Mouse (Mus musculus): ENCODE measurements around the gene Gm10801. TPM values are rescaled to one million over a fixed set of nuclear protein-coding genes. Genes with fewer than 3 reads are reported as not detected.
"Not testable (repeated sequence)": the region's sequence is repeated elsewhere in the genome, so short reads cannot be mapped to it uniquely, and the experiment has no call there.

Gm10801 gene
- polyA plus RNA-seq (2016; fragmentation: Nextera tagmentation; extraction: Ambion mirVana): 0.52 TPM in 1 of 2 replicates, not detected in the other

DNA sequence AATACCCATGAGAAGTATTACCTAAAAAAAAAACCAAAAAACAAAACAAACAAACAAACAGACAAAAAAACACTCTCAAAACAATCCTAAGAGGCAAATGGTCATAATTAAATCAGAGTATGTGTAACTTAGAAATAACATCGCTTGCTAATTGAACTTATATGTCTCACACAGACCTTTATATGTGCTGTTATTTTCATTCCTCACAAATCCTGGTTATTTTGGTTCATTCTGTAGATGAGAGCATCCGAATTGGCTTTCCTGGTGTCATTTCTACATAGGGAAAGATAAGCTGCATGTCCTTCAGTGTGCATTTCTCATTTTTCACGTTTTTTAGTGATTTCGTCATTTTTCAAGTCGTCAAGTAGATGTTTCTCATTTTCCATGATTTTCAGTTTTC lies at the start of gene Gm10801:
Gene Gm10801 (plus strand): TSS at position 301 of the 400 bp plus-strand sequence.
- H3K9me3 ChIP-seq (replicated peaks); ATAC-seq (ENCODE audit: insufficient number of reproducible peaks, low FRiP score); H3K27me3 ChIP-seq (replicated peaks); H3K4me2 ChIP-seq; H3K4me1 ChIP-seq (replicated peaks); H3K36me3 ChIP-seq; H3K9ac ChIP-seq; H3K4me3 ChIP-seq; H3K27ac ChIP-seq (ENCODE audit: poor library complexity, severe bottlenecking): not testable (repeated sequence)
- 74% methylated on average over 4 of the region's 5 CpGs for WGBS

DNA sequence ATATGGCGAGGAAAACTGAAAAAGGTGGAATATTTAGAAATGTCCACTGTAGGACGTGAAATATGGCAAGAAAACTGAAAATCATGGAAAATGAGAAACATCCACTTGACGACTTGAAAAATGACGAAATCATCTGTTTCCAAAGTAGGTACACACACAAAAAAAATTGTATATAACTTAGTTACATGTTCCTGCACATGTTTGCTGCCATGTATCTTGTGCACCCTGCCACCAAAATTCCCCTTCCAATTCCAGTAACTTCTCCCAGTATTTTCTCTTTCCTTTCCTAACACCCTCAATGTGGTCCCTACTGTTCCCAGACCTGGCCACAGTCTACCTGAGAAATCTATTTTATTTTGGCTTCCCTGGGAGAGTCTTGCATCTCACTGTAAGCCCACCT lies 5.2 kb downstream of the Gm10801 start, which contains the start of gene Gm10800:
Gene Gm10800 (minus strand): TSS at position 101 of the 400 bp plus-strand sequence.
- not testable (repeated sequence) for ATAC-seq (ENCODE audit: insufficient number of reproducible peaks, low FRiP score)

DNA sequence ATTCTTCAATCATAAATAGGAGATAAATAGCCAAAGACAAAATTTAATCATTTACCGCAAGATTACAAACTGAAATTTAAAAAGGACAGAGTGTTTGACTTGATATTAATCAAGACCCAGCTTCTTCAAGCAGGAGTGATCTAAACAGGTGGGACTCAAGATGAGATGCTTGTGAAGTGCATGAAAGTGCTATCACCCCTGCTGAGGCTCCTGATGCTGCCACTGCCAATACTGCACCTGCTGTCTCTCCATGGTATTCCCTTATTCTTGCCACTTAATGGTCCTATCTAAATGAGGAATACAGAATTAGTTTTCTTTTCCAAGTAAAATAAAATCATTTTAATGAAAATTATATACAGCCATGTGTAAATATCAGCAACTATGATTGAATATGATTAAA lies 35.5 kb downstream of the Gm10801 start:
- Histone ChIP-seq H3K9ac (no peak overlapping the region), H3K27me3 (replicated peaks) (no peaks in the 10 kb centered on the region), H3K9me3 (replicated peaks) (0 out of 2 replicates have a peak, but pooled peaks cover 3% of the 10 kb centered on the region), H3K27ac (ENCODE audit: poor library complexity, severe bottlenecking) (no peak overlapping the region), H3K4me3 (no peak overlapping the region), H3K4me2 (no peak overlapping the region), H3K4me1 (replicated peaks) (no peaks in the 10 kb centered on the region), H3K36me3 (no peaks in the 10 kb centered on the region)
- 90% methylated on average over 1 of the region's 1 CpGs for WGBS
- no peak for ATAC-seq (ENCODE audit: insufficient number of reproducible peaks, low FRiP score)

More for the DNA sequence above, 5.2 kb downstream of the Gm10801 start, which contains the start of gene Gm10800:
- not testable (repeated sequence) for H3K9ac ChIP-seq; H3K4me1 ChIP-seq (replicated peaks); H3K4me3 ChIP-seq; H3K27me3 ChIP-seq (replicated peaks); H3K4me2 ChIP-seq; H3K27ac ChIP-seq (ENCODE audit: poor library complexity, severe bottlenecking); H3K9me3 ChIP-seq (replicated peaks); H3K36me3 ChIP-seq
- WGBS: 79% methylated on average over 4 of the region's 4 CpGs

Other genes starting within 250 kb of the Gm10801 start
- 0.39 and 2.5 TPM in 2 replicates for gene Gm10800, start 5.1 kb downstream of the Gm10801 start, polyA plus RNA-seq (2016; fragmentation: Nextera tagmentation; extraction: Ambion mirVana)